Mouse (Mus musculus): ENCODE measurements at regions not wholly inside any gene's neighbourhood (a gene's known extent, or its start where the extent isn't known, plus 50 kb on each side); places are given as distances from the start of the nearest gene placed in this dataset.

GRCm38 (mm10) chr1:169338461-169338860, 192.8 kb downstream of the Nuf2 start:
- no peak for ATAC-seq (ENCODE audit: poor library complexity, severe bottlenecking)

DNA sequence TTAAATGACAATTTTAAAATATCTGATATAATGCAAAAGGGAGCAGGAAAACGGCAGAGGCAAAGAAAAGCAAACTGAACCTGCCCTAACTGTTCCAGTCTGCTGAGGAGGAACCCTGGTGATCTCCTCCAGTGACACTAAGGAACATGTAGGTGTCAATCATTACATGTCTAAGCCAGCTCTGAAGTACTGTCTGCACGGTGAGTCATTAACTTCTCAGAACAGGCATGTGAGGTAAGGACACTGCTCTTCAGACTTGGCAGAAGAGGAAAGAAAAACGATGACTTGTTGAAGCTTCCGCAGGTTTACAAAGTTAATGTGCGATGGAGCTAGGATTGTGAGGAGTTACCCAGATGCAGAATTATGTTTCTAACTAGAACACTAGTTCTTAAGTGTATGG, 199.1 kb downstream of the Nuf2 start:
- ATAC-seq (ENCODE audit: poor library complexity, severe bottlenecking) = no peak

DNA sequence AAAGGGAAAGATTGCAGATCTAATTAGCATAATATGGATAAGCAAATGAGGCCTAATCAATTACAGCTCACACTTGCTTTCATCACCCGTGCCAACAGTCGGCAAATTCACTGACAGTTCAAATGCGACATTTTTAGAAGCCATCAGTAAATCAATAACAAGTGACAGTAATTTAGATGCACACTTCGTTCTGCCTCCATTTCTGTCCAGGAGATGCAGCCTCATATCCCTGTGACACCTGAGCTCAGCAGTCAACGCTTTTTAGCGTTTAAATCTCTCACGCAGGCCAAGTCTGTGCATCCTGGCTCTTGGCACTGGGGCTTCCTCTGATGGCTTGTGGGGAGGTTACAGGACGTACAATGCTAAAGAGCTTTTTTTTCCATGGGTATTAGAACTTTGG, 218.0 kb downstream of the Nuf2 start:
- no peak for ATAC-seq (ENCODE audit: poor library complexity, severe bottlenecking)

DNA sequence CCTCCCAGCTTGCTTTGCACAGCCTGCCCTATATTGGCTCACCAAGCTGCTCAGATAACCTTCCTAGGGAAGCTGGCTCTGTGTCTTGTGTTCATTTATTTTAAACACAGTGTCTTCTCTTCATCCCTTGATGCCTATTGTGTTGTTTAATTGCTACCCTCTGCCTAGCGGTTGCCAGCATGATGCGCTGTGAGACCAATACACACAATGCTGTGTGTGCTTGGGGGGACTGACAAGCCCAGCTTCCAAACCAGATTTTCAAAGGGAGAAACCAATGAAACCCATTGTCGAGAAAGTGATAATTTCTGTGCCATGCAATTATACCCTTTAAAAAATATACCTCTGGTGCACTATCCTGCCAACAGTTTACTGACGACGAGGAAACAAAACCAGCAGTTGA, 247.8 kb downstream of the Nuf2 start:
- no peak for ATAC-seq (ENCODE audit: poor library complexity, severe bottlenecking)

- no peak for ATAC-seq (ENCODE audit: poor library complexity, severe bottlenecking)
These were observed 260.5 kb downstream of the Nuf2 start for GRCm38 (mm10) chr1:169270750-169271149.

GRCm38 (mm10) chr1:169263984-169264660, 267.1 kb downstream of the Nuf2 start:
- ATAC-seq (ENCODE audit: poor library complexity, severe bottlenecking) = no peak

DNA sequence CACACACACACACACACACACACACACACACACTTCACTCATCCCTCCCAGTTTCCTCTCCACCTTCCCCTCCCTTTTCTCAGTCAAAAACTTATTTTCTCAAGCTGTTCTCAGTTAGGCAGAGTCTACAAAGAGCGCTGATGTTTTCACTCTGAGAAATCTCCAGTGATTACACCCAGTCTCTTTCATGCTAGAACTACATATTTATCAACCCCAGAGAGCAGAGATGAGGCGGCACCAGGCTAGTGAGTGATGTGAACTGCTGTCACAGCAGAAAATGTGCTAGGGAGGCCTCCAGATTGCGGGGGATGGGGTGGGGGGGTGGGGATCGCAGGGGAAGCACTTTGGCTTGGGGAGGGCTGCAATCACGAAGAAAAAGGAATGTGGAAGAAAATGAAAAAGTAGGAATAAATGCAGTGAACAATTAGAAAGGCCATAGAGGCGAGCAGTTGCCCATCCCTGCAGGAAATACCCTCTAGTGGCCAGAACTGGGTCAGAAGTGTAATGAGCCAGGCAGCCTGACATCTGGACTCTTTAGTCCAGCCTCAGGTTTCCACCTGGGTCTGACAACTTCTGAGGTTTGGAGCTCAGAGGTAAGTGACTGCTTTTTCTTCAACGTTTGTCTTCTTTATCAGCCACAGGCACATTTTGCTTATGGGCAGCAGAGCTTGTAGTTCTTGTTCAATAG, 276.9 kb downstream of the Nuf2 start:
- ATAC-seq (ENCODE audit: poor library complexity, severe bottlenecking) = no peak

- ATAC-seq (ENCODE audit: poor library complexity, severe bottlenecking) = no peak
These were observed 279.1 kb downstream of the Nuf2 start for GRCm38 (mm10) chr1:169252189-169252588.

- ATAC-seq (ENCODE audit: poor library complexity, severe bottlenecking) = no peak
These were observed 282.2 kb downstream of the Nuf2 start for GRCm38 (mm10) chr1:169249021-169249420.

GRCm38 (mm10) chr1:169240377-169240776, 290.9 kb downstream of the Nuf2 start:
- no peak for ATAC-seq (ENCODE audit: poor library complexity, severe bottlenecking)

- no peak for ATAC-seq (ENCODE audit: poor library complexity, severe bottlenecking)
These were observed 292.6 kb downstream of the Nuf2 start for GRCm38 (mm10) chr1:169238671-169239090.

DNA sequence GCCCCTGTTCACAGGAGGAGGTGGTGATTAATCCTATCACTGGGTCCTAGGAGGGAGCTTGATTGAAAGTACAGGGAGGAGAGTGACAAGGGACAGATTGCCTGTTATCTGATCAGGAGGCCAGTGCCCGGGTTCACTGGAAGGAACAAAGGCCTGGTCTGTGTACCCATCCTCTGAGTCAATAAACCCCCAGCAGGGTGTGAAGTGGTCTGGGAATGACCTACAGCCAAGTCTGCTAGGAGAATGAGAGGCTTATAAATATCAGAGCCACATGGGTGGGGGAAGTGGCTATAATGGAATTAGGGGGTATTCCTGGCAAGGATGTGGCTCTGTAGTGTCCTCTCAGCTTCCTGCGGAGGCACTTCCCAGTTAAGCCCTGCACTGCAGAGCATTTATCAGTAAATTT, 296.0 kb downstream of the Nuf2 start:
- ATAC-seq (ENCODE audit: poor library complexity, severe bottlenecking) = no peak

DNA sequence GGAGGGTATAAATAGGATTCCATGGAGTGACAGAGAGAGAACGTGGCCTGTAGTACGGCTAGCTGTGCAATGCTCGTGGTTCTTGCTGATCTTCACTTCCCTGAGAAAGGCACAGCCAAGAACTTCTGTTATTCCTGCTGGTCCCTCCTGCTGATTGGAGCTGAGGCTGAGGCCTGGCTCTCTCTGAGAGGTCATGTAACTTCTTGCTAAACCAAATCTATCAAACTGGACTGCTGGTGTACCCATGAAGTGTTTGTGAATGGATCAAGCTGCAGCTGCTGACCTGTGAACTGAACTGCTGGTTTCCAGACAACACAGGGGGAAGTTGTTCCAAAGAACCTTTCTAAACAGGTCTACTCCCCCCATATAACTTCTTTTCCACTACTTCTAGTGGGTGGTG, 297.9 kb downstream of the Nuf2 start:
- no peak for ATAC-seq (ENCODE audit: poor library complexity, severe bottlenecking)

GRCm38 (mm10) chr1:169230097-169230496, 301.2 kb downstream of the Nuf2 start:
- ATAC-seq (ENCODE audit: poor library complexity, severe bottlenecking) = no peak

DNA sequence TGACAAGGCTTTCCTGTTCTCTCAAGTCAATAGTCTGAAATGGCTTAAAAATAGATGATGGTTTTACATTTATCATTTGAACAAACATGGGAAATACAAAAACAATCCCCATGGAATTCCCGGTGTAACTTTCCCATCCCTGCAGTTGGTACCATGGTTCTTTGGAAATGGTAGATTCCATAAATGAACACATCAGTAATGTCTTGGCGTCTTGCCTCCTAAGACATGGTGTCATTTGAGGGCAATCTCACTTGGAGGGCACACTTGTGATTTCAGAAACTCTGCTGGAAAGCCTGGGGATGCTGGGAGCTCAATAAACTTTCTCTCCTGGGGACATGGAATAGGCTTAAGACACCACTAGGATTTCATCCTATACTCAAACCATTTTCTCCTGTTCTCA, 306.8 kb downstream of the Nuf2 start:
- no peak for ATAC-seq (ENCODE audit: poor library complexity, severe bottlenecking)

DNA sequence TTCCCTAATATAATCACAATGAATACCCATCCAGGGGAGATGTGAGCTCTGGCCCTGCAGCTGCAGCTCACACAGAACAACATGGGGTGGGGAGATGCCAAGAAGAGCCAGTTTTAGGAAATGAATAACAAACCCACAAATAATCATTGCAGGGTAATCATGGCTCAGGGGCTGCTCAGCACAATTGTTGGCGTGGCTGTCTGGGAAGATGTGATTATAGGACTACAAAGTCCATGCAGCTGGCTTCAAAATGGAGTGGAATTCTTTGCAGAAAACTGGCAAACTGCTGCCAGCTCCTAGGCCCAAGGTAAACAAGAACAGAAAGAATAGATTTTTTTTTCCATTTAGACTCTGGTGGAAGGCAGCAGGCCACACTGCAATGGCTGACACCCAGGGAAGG, 343.6 kb downstream of the Nuf2 start:
- ATAC-seq (ENCODE audit: poor library complexity, severe bottlenecking) = no peak

GRCm38 (mm10) chr1:169170405-169170804, 360.9 kb downstream of the Nuf2 start:
- no peak for ATAC-seq (ENCODE audit: poor library complexity, severe bottlenecking)

DNA sequence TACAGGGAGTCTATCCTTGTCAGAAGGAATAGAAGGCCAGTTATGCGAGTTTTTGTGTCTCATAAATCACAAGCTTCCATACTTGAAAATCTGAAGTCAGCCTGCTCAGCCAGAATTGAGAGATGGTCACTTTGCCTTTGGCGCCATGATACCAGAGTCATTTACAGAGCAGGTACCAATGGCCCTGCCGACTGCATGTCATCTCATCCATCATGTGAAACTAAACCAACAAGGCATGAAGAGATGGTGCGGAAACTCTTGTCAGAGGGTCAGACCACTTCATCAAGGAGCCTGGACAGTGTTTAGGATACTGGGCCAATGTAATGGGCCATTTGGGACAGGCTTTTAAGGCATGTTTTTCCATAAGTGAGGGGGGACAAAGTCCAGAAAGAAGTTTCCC, 363.2 kb downstream of the Nuf2 start:
- no peak for ATAC-seq (ENCODE audit: poor library complexity, severe bottlenecking)

GRCm38 (mm10) chr1:169166041-169166850, 365.0 kb downstream of the Nuf2 start:
- ATAC-seq (ENCODE audit: poor library complexity, severe bottlenecking) = no peak

DNA sequence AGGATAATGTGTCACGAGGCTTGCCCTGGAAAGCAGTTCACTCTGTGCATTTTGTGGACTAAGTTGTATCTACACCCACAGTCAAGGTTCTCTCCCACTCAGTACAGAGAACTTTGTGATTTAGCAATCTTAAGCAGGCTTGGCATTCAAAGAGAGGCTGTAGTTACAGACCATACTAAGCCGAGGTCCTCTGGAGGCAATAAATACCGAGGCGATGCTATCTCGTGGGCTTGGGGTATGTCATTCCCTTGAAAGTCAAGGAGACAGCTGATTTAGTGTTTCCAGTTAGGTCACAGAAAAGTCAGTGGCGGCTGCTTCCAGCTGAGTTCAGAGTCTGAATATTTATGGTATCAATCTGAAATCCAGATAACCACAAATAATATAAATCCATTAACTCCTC, 370.4 kb downstream of the Nuf2 start:
- ATAC-seq (ENCODE audit: poor library complexity, severe bottlenecking) = no peak

DNA sequence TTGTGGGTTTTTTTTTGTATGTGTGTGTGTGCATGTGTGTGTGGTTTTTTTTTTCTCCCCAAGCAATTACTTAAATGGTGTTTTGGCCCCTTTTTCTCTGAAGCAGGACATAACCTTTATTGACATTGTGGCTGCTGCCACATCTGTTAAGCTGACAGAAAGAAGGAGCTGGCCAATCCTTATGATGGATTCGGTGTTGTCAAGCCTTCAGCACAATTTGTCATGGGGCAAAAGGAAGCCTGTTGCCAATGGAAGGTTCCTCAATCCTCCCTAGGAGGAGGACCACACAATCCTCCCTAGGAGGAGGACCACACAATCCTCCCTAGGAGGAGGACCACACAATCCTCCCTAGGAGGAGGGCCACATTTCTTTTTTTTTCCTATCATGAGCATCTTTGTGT, 371.0 kb downstream of the Nuf2 start:
- no peak for ATAC-seq (ENCODE audit: poor library complexity, severe bottlenecking)

DNA sequence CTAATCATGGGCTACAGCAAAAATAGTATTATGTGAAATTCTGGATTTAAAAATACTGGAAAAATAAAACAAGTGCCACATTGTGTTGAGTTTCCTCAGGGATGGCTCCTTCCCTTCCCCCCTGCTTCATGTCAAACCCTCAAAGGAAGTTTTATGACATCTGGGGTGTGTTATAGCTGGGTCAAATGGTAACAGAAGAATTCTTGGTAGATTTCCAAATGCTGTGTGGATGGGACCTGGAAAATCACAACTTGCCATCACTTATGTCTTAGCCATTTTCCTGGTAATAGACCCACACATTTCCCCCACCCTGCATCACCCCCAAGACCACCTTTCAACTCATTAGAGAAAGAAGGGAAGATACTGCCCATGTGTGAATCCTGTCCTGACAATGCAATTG, 371.5 kb downstream of the Nuf2 start:
- ATAC-seq (ENCODE audit: poor library complexity, severe bottlenecking) = no peak

All from megakaryocyte, adult 5-6 weeks (primary cell).